Mouse (Mus musculus) spleen, adult 2 months (tissue): ENCODE data around the gene Tcp1.

Experiments used
- CTCF ChIP-seq: fragments of 200-500 bp; IDR thresholded peaks from 2 replicates; pipeline ENCODE4 v1.5.1; 2011; ENCODE audit warnings: mild to moderate bottlenecking, inconsistent platforms; ENCODE audit not compliant: insufficient read depth, insufficient read length, insufficient replicate concordance; ENCODE audit errors: extremely low read depth
- POLR2A ChIP-seq: fragments of 200-500 bp; IDR thresholded peaks from 2 replicates; pipeline ENCODE4 v1.6.1; 2011; ENCODE audit warnings: low read depth, low read length, inconsistent platforms

DNA sequence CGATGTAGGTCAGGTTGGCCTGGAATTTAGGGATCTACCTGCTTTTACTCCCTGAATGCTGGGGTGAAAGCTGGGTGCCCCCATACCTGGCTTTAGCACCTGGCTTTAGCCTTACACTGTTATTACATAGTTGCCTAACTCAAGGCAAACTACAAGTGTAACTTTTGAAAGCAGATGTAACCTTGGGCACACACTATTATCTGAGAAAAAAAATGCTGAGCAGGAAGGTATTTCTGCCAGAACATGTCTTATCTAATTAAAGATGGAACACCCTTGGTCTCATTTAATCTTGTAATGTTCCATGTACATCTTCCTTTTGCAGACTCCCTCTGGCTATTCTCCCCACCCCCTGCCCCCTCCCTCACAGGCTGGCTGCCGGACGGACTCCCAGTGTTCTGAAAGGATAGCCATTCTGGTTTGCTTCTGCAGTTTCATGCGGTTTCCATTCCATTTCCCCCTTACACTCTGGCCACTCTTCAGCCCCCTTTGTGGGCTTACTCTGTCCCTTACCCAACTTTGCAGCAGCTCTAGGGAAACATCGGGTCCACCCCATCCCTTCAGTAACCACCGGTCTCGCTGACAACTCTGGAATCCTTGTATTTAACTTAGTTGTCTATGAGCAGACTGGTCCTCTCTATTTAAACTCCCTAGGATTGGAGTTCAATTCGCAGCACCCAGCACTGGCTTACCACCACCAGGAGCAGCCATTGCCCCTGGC is 26.2 kb downstream of the Tcp1 start:
- TF ChIP-seq CTCF = no peak
- no peak for TF ChIP-seq POLR2A
